Mouse (Mus musculus) lung, embryonic 16.5 days (tissue): ENCODE measurements around the gene Hyal3. TPM values are rescaled to one million over a fixed set of nuclear protein-coding genes. Genes with fewer than 3 reads are reported as not detected.
"Not testable (repeated sequence)": the region's sequence is repeated elsewhere in the genome, so short reads cannot be mapped to it uniquely, and the experiment has no call there.

Experiments used
- ATAC-seq: fragments of 200-750 bp; cut with Nextera tagmentation; 2 replicates; pipeline ENCODE4 v1.8.0; 2017; ENCODE audit warnings: low read depth, mild to moderate bottlenecking, moderate library complexity
- H3K27ac ChIP-seq: fragments of 300-500 bp; sonication (generic); 2 replicates; pipeline ENCODE4 v1.5.1; 2014; ENCODE audit warnings: mild to moderate bottlenecking, control low read depth, low read length
- H3K27me3 ChIP-seq: fragments of 300-500 bp; sonication (generic); 2 replicates; pipeline ENCODE4 v1.6.1; 2014; ENCODE audit warnings: low read depth, low read length, mixed read lengths; ENCODE audit not compliant: control insufficient read depth, insufficient read depth
- H3K36me3 ChIP-seq: fragments of 300-500 bp; sonication (generic); 2 replicates; pipeline ENCODE4 v1.6.1; 2014; ENCODE audit warnings: low read length; ENCODE audit not compliant: control insufficient read depth, insufficient read depth
- H3K4me1 ChIP-seq: fragments of 300-500 bp; sonication (generic); replicated peaks from 2 replicates; pipeline ENCODE4 v1.6.1; 2014; ENCODE audit warnings: low read length, mixed read lengths; ENCODE audit not compliant: control insufficient read depth, insufficient read depth
- H3K4me2 ChIP-seq: fragments of 300-500 bp; sonication (generic); 2 replicates; pipeline ENCODE4 v1.6.1; 2014; ENCODE audit warnings: low read depth, low read length, control low read depth
- H3K4me3 ChIP-seq: fragments of 300-500 bp; sonication (generic); 2 replicates; pipeline ENCODE4 v1.5.1; 2014; ENCODE audit warnings: mild to moderate bottlenecking, low read length, control low read depth
- H3K9ac ChIP-seq: fragments of 300-500 bp; sonication (generic); 2 replicates; pipeline ENCODE4 v1.6.1; 2014; ENCODE audit warnings: low read length, control low read depth
- H3K9me3 ChIP-seq: fragments of 300-500 bp; sonication (generic); 2 replicates; pipeline ENCODE4 v1.6.1; 2016; ENCODE audit warnings: low read length; ENCODE audit not compliant: control insufficient read depth
- WGBS: fragments of 180-500 bp; shearing (Covaris S2); extraction: QIAGEN DNeasy Blood & Tissue Kit; methylation state at CpG from one replicate; pipeline ENCODE4 v1.1.7; 2014; 5-methylcytosine and 5-hydroxymethylcytosine counted together
- polyA plus RNA-seq: library from polyadenylated mRNA; unstranded; fragments of >200 nt; fragmentation: Nextera tagmentation; extraction: Ambion mirVana; gene quantifications from 2 replicates; pipeline ENCODE4 v1.2.1, GENCODE M21; 2015

Hyal3 gene
- polyA plus RNA-seq, 1 experiment from 2014 or later: 1.6 TPM

- peak overlapping the region; percentile 95 for H3K27ac ChIP-seq
- H3K9ac ChIP-seq: peak overlapping the region; percentile 81
- H3K27me3 ChIP-seq: no peaks in the 10 kb centered on the region
- H3K4me3 ChIP-seq: peak overlapping the region; percentile 66
- H3K36me3 ChIP-seq: peaks cover 19% of the 10 kb centered on the region
- under 1% methylated on average over 41 of the region's 41 CpGs for WGBS
- H3K4me1 ChIP-seq: peaks cover 41% of the 10 kb centered on the region
- ATAC-seq: peak; percentile 86
- no peaks in the 10 kb centered on the region for H3K9me3 ChIP-seq
- peak overlapping the region; percentile 71 for H3K4me2 ChIP-seq
Observed at GRCm38 (mm10) chr9:107568331-107569261, 12.0 kb upstream of the Hyal3 start.

- Histone ChIP-seq H3K4me1 (peaks cover 36% of the 10 kb centered on the region), H3K4me3 (peak overlapping the region; percentile 66), H3K9ac (peak overlapping the region; percentile 81)
Observed at GRCm38 (mm10) chr9:107569270-107569669, 11.3 kb upstream of the Hyal3 start.

GRCm38 (mm10) chr9:107570016-107570415 is 10.6 kb upstream of the Hyal3 start:
- peak overlapping the region; percentile 95 for H3K27ac ChIP-seq
- H3K9ac ChIP-seq: peak overlapping the region; percentile 81
- no peak for ATAC-seq
- no peaks in the 10 kb centered on the region for H3K27me3 ChIP-seq
- H3K9me3 ChIP-seq: no peaks in the 10 kb centered on the region
- peak overlapping the region; percentile 66 for H3K4me3 ChIP-seq
- peaks cover 18% of the 10 kb centered on the region for H3K36me3 ChIP-seq
- peak overlapping the region; percentile 71 for H3K4me2 ChIP-seq
- H3K4me1 ChIP-seq: peaks cover 36% of the 10 kb centered on the region
- WGBS: 20% methylated on average over 13 of the region's 13 CpGs

More at GRCm38 (mm10) chr9:107569270-107569669, 11.3 kb upstream of the Hyal3 start:
- Histone ChIP-seq H3K27me3 (no peaks in the 10 kb centered on the region), H3K36me3 (peaks cover 21% of the 10 kb centered on the region), H3K27ac (peak overlapping the region; percentile 95), H3K9me3 (no peaks in the 10 kb centered on the region), H3K4me2 (peak overlapping the region; percentile 71)
- peak; percentile 12 for ATAC-seq
- 0% methylated on average over 19 of the region's 23 CpGs for WGBS

- Histone ChIP-seq H3K27ac (no peak overlapping the region), H3K27me3 (no peaks in the 10 kb centered on the region), H3K36me3 (peaks cover 18% of the 10 kb centered on the region), H3K4me2 (peak overlapping the region; percentile 71), H3K9ac (peak overlapping the region; percentile 81), H3K9me3 (no peaks in the 10 kb centered on the region), H3K4me1 (peaks cover 40% of the 10 kb centered on the region), H3K4me3 (peak overlapping the region; percentile 66)
- ATAC-seq: no peak
- 62% methylated on average over 21 of the region's 21 CpGs for WGBS
Observed at GRCm38 (mm10) chr9:107570845-107571244, 9.8 kb upstream of the Hyal3 start.

GRCm38 (mm10) chr9:107571534-107572326 is 8.9 kb upstream of the Hyal3 start:
- Histone ChIP-seq H3K9me3 (no peaks in the 10 kb centered on the region), H3K9ac (peak overlapping the region; percentile 44), H3K27ac (no peak overlapping the region), H3K4me3 (no peak overlapping the region; the same call in none of the 2 replicates), H3K36me3 (peaks cover 18% of the 10 kb centered on the region), H3K4me2 (peak overlapping the region; percentile 71), H3K4me1 (peaks cover 43% of the 10 kb centered on the region), H3K27me3 (no peaks in the 10 kb centered on the region)
- WGBS: 80% methylated on average over 22 of the region's 22 CpGs
- ATAC-seq: no peak

GRCm38 (mm10) chr9:107572327-107572662 is 8.3 kb upstream of the Hyal3 start:
- no peaks in the 10 kb centered on the region for H3K27me3 ChIP-seq
- 100% methylated on average over 2 of the region's 2 CpGs for WGBS
- H3K4me3 ChIP-seq: no peak overlapping the region
- H3K27ac ChIP-seq: no peak overlapping the region
- no peak overlapping the region for H3K9ac ChIP-seq
- ATAC-seq: no peak
- no peaks in the 10 kb centered on the region for H3K9me3 ChIP-seq
- H3K36me3 ChIP-seq: peaks cover 18% of the 10 kb centered on the region
- H3K4me2 ChIP-seq: no peak overlapping the region
- H3K4me1 ChIP-seq: peaks cover 45% of the 10 kb centered on the region

- H3K9ac ChIP-seq, H3K27ac ChIP-seq, H3K4me2 ChIP-seq, H3K27me3 ChIP-seq, H3K9me3 ChIP-seq, ATAC-seq, H3K4me3 ChIP-seq: not testable (repeated sequence)
- H3K4me1 ChIP-seq: peaks cover 36% of the 10 kb centered on the region
- 87% methylated on average over 6 of the region's 6 CpGs for WGBS
- peaks cover 18% of the 10 kb centered on the region for H3K36me3 ChIP-seq
Observed at GRCm38 (mm10) chr9:107573774-107574173, 6.8 kb upstream of the Hyal3 start.

GRCm38 (mm10) chr9:107575579-107576356 is 4.8 kb upstream of the Hyal3 start:
- H3K9me3 ChIP-seq: no peaks in the 10 kb centered on the region
- no peak overlapping the region for H3K4me3 ChIP-seq
- no peak overlapping the region for H3K4me2 ChIP-seq
- ATAC-seq: no peak
- H3K27me3 ChIP-seq: no peaks in the 10 kb centered on the region
- peaks cover 18% of the 10 kb centered on the region for H3K36me3 ChIP-seq
- H3K4me1 ChIP-seq: peaks cover 35% of the 10 kb centered on the region
- 62% methylated on average over 14 of the region's 14 CpGs for WGBS
- no peak overlapping the region for H3K9ac ChIP-seq
- peak overlapping the region; percentile 61 for H3K27ac ChIP-seq
